Mouse (Mus musculus) layer of hippocampus, adult 18-20 months (tissue): ENCODE results near the gene Zfp113. TPM values are rescaled to one million over a fixed set of nuclear protein-coding genes. Genes with fewer than 3 reads are reported as not detected.
"Not testable (repeated sequence)": the region's sequence is repeated elsewhere in the genome, so short reads cannot be mapped to it uniquely, and the experiment has no call there.

ENCODE experiments used
- DNase-seq, 2 experiments: peaks; one replicate each; pipeline ENCODE4 v3.0.0; 2022; ENCODE audit warnings: low spot score in 2 of 2
- microRNA-seq, 2 experiments: library from miRNA; unstranded; fragments of <30 nt; microRNA quantifications; one replicate each; pipeline ENCODE4 v1.2.0; 2021
- total RNA-seq, 2 experiments: library from RNA; stranded (reverse); gene quantifications; 2 replicates each; pipeline ENCODE4 v1.2.3; 2021

Gene Zfp113
- total RNA-seq, 2 experiments from 2014 or later = 10.6 to 13.2 TPM

DNA sequence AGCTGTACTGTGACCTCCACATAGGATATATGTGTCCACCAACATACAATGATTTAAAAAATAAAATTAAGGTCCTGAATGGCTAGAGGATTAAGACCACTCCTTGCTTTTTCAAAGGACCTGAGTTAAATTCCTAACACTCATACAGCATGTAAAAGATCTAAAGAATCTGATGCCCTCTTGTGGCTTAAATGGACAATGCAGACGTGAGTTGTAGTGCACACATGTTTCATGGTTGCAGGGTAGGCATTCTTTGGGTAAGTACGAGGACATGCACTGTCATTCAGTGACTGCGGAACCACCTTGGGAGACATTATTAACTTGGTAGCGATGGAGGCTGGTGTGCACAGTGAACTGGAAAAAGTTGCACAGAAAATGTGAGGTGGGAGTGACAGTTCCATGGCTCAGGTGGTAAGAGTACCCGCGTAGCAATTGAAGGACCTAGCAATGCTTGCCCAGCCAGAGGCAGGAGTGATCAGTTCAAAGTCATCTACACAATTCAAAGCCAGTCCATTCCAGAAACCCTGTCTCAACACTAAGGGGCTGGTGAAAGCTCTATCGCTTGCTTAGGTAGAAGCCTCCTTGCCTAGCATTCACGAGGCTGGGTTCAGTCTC, 17.5 kb downstream of the Zfp113 start:
- DNase-seq = peak in 1 of 2 experiments; percentile 39

DNA sequence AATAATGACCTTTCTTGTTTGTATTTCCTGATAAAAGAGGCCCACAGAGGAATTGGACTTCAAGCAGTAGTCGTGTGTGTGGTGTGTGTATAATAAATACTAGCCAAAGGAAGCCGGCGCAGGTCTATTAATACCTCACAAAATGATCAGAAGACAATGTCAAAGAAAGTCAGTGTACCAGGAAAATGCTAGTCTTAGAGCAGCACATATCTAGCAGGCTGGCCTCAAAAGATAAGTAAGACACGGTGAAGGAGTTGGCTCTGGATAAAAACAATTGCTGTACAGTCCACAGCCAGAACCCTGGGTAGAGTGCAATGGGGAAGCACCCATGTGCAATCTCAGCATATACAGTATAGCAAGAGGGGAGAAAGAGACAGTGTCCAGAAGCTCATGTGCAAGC, 18.3 kb downstream of the Zfp113 start:
- no peak for DNase-seq

DNA sequence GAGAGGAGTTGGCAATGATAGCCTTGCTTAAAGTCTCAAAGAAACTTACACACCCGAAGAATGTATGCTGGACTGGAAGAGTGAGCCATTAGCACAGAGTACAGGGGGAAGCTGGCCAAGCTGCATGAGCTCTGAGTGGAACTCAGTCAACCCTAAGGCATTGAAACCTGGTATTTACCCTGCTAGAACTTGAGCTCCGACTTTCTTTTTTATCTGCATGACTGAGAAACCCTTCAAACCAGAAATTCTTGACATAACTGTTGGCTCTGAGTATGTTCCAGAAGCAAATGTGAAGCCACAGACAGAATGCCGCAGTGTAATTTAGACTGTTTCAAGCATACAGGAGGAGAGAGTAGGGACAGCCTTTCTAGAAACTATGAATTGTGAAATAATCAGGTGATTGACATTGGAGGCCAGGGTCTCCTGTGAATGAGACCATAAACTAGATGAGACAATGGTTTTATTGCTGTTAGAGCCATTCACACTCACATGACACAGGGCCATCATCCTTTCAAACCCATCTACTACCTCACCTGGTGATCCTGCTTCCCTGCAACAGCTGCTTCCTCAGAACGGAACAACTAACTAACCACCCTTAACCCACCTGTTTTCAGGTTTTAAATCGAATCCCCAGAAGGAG, 23.0 kb downstream of the Zfp113 start:
- DNase-seq = no peak

DNA sequence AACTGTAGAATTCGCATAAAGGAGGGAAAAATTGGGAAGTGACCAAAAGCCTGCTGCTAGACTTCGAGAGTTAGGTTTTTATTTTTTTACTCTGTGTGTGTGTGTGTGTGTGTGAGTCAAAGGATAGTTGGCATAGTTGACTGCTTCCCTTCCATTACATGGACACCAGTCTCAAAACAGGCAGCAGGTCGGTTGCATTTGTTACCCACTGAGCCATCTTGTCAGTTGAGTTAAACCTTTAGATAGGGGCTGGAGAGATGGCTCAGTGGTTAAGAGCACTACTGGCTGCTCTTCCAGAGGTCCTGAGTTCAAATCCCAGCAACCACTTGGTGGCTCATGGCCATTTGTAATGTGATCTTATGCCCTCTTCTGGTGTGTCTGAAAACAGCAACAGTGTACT, 37.5 kb downstream of the Zfp113 start:
- no peak for DNase-seq

DNA sequence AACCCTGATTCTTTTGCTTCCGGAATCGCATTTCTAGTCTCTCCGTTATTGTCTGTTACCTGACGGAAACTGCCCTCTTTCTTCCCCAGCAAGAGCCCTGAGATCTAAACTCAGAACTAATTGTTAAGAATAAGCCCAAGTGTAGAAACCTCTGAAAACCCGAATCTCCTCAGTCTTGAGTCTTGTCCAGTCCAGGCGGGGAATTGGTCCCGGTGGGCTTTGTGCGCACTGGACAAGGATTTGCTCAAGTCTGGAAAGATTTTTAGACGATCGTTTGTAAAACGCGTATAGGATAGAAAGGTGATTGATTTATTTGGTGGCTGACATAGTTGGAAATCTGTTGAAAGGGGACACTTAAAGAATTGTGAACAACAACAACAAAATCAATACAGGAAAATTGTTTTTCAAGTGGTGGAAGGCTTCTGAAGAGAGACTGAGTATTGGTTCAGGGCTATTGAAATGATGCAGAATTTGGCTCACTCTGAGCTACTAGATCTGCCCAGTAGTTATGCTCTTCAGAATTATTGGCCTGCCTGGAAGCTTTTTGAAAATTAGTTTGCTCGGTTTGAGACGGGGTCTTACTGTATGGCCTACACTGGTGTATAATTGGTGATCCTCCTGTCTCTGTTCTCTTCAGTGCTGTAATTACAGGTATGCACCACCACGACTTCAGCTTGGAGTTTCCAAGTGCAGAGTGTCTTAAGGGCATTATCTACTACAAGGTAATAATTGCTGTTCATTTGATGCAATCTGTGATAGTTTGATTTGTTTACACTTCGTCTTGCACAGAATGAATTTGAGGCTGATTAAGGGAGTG, 38.1 kb downstream of the Zfp113 start:
- no peak for DNase-seq

DNA sequence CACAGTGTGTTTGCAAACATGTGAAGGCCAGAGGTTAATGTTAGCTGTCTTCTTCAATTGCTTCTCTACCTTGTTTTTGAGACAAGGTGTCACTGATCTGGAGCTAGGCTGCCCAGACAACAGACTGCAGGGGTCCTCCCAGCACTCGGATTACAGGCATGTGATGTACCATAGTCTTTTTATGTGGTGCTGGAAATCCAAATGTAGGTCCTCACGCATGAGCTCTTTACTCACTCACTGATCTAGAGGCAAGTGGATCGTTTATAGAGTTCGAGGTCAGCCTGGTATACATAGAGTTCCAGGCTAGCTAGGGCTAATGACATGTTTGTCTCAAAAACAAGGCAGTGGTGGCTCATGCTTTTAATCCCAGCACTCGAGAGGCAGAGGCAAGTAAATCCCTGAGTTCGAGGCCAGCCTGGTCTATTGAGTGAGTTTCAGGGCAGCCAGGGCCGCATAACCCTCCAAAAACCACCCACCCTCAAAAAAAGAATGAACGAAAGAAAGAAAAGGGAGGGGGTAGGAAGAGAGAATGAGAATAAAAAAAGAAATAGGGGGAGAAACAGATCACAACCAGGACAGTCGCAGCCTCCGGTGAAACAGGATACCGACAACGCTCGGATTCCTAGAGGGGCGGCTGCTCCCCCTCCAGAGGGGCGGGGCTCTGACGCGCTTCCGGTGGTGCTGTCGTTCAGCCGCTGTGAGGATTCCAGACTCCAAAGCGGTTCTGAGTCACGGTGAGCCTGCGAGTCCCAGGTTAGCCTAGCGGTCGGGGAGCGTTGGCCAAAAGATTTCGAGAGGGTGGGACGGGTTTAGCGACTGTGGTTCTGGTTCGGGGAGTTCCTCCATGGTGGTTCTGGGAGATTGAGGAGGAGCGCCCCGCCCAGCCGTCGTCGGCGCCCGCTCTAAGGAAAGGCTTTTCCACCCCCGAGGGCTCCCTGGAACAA, 39.0 kb downstream of the Zfp113 start, which contains the start of gene Zscan21:
Zscan21 (plus strand) TSS at position 649 of the 944 bp plus-strand sequence.
- peak; percentile 84 to 91 for DNase-seq

DNA sequence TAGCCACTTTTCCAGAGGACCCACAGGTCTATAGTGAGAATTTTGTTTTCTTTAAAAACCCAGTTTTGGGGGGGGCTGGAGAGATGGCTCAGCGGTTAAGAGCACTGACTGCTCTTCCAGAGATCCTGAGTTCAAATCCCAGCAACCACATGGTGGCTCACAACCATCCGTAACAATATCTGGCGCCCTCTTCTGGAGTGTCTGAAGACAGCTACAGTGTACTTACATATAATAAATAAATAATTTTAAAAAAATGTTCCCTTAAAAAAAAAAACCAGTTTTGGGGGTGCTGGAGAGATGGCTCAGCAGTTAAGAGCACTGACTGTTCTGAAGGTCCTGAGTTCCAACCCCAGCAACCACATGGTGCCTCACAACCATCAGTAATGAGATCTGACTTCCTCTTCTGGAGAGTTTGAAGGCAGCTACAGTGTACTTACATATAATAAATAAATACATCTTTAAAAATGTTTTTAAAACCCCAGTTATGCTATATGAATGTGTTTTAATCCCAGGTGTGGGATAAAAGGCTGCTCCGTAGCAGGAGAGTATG, 45.6 kb downstream of the Zfp113 start:
- DNase-seq = not testable (repeated sequence)

DNA sequence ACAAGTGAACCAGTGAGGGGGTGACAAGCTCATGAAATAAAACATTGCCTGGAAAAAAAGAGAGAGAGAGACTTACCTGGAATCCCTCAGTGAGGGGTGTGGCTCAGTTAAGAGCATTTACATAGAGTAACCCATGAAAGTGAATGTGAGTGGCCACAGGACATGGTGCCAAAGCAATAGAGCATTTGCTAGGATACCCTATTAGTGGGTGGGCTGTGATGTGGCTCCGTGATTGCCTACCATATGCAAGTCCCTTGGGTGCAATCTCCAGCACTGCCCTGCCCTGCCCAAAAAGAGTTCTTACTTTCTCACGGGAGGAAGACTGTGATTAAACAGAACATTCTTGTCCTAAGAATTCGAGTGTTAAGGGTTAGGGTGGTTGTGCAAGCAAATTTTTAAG, 48.4 kb downstream of the Zfp113 start:
- DNase-seq = no peak

DNA sequence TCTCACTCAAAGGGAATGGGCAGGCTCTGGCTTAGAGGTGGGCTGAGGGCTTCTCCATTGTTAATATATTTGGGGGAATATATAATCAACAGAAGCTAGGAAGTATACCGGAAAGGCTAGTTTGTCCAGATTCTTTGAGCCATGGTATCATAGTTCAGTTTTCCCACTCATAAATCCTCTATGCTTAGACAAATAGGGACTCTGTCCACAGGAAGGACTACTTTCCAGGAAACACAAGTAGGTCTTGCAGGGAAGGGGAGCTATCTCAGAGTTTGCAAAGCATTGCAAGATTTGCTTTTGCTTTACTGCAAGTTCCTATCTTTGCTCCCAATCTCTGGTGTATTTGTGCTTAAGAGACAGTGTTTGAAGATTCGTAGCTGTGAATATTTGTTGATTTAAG, 50.6 kb downstream of the Zfp113 start:
- no peak for DNase-seq

DNA sequence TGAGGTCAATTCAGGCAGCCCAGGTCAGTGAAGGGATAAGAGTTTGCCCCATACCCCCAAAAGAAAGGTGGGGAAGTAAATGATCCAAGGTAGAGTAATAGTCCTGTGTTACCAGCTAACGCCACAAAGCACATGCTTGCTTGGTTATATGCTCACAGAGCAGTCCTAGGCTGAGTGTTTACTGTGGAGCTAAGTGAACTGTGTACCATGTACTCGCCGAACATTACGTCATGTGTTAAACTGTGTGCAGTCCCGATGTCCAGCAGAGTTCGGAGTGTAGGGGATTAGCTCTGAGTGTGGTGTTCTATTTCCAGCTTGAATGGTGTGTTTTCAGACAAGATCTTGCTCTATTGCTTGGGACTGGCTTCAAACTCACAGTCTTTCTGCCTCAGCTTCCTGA, 61.1 kb downstream of the Zfp113 start:
- DNase-seq = no peak

DNA sequence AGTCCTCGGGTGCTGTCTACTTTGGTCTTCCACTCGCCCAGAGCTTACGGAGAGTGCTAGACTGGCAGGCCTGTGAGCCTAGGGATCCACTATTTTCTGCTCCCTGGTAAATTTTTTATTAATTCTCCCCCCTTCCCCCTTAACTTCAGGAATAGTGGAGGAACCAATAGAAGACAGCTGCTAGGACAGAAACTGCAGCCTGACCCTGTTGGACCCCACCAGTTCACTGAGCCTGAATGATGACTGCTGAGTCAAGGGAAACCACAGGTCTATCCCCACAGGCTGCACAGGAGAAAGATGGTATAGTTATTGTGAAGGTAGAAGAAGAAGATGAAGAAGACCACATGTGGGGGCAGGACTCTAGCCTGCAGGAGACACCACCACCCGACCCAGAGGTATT, 62.8 kb downstream of the Zfp113 start:
- DNase-seq = no peak

DNA sequence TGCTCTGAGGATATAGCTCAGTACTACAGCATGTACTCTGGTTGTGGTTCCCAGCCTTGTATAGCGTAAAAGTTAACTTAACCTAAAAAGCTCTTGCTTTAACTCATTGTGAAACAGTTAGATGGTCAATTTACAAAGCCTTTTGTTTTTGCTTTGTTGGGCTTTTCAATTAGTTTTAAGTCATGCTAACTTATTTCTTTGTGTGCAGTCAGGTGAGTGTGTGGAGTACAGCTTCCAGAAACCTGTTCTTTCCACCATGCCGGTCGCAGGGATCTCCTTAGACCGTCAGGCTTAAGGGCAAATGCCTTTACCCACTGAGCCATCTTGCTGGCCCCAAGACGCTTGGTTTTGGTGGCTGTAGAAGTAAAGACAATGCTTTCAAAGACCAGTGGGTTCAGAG, 64.8 kb downstream of the Zfp113 start:
- no peak for DNase-seq

DNA sequence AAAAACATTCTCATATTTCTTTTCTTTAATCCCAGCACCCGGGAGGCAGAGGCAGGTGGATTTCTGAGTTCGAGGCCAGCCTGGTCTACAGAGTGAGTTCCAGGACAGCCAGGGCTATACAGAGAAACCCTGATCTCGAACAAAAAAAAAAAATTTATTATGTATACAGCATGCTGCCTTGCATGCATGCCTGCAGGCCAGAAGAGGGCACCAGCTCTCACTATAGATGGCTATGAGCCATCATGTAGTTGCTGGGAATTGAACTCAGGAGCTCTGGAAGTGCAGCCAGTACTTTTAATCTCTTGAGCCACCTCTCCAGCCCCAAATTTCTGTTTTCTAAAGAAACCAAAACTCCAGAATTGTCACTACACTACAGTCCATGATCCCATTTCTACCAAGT, 65.3 kb downstream of the Zfp113 start:
- DNase-seq = no peak

Small RNA genes lying within 50 kb of the gene (microRNA-seq; reads per million reads assigned to microRNA genes)
- 405 to 589 reads per million in 2 experiments for gene Mir106b
- gene Mir25 = 53.1 to 74.3 reads per million in 2 experiments
- 1,064 to 1,415 reads per million in 2 experiments for gene Mir93

Other genes starting within 250 kb of the Zfp113 start
- gene Cyp3a13, start 234.1 kb downstream of the Zfp113 start, total RNA-seq = under 1 TPM; 0.15 to 0.25 TPM
- 10 to 100 TPM; 21.4 to 22.4 TPM for gene Gjc3, start 192.6 kb downstream of the Zfp113 start, total RNA-seq
- gene Azgp1, start 174.2 kb downstream of the Zfp113 start, total RNA-seq = not detected
- not detected for gene Smok3a, start 134.5 kb downstream of the Zfp113 start, total RNA-seq
- not detected for gene Smok3b, start 134.3 kb downstream of the Zfp113 start, total RNA-seq
- not detected for gene Smok3c, start 102.5 kb downstream of the Zfp113 start, total RNA-seq
- gene Zkscan1, start 70.7 kb downstream of the Zfp113 start, total RNA-seq = 10 to 100 TPM; 39.6 to 42.2 TPM
- 10 to 100 TPM; 13.9 to 15.7 TPM for gene Zscan21, start 38.8 kb downstream of the Zfp113 start, total RNA-seq
- 100 to 1,000 TPM; 139 to 142 TPM for gene Cops6, start 5.3 kb upstream of the Zfp113 start, total RNA-seq
- 10 to 100 TPM; 19.5 to 25.4 TPM for gene Ap4m1, start 16.3 kb upstream of the Zfp113 start, total RNA-seq
- 10 to 100 TPM; 15.8 to 16.4 TPM for gene Mcm7, start 16.7 kb upstream of the Zfp113 start, total RNA-seq
- 10 to 100 TPM; 42.0 to 43.7 TPM for gene Taf6, start 31.7 kb upstream of the Zfp113 start, total RNA-seq
- gene Cnpy4, start 31.7 kb upstream of the Zfp113 start, total RNA-seq = 10 to 100 TPM; 14.6 to 15.3 TPM
- 1 to 10 TPM; 6.8 to 8.9 TPM for gene Mblac1, start 38.6 kb upstream of the Zfp113 start, total RNA-seq
- gene Nxpe5, start 70.2 kb upstream of the Zfp113 start, total RNA-seq = not detected
- 10 to 100 TPM; 54.4 to 55.9 TPM for gene Lamtor4, start 99.7 kb upstream of the Zfp113 start, total RNA-seq
- 10 to 100 TPM; 72.5 to 73.6 TPM for gene BC037034, start 108.3 kb upstream of the Zfp113 start, total RNA-seq
- 1 to 10 TPM; 3.6 to 4.1 TPM for gene Gal3st4, start 117.1 kb upstream of the Zfp113 start, total RNA-seq
- not detected for gene Gm43720, start 124.2 kb upstream of the Zfp113 start, total RNA-seq
- gene Gpc2, start 124.3 kb upstream of the Zfp113 start, total RNA-seq = 1 to 10 TPM; 1.2 to 1.5 TPM
- gene Stag3, start 124.5 kb upstream of the Zfp113 start, total RNA-seq = 1 to 10 TPM in 1 of 2 experiments, under 1 TPM in 1; 0.47 to 1.1 TPM
- under 1 TPM in 1 of 2 experiments, not detected in 1; 0.40 TPM for gene Pvrig, start 186.2 kb upstream of the Zfp113 start, total RNA-seq